Mouse (Mus musculus): ENCODE data around the gene Tspyl3. TPM values are rescaled to one million over a fixed set of nuclear protein-coding genes. Genes with fewer than 3 reads are reported as not detected.
A peak's percentile ranks its signal among the peaks of the same experiment; 100 is the strongest.

Tspyl3 gene
- total RNA-seq, 2 experiments from 2014 or later, result 3.0 to 3.2 TPM

DNA sequence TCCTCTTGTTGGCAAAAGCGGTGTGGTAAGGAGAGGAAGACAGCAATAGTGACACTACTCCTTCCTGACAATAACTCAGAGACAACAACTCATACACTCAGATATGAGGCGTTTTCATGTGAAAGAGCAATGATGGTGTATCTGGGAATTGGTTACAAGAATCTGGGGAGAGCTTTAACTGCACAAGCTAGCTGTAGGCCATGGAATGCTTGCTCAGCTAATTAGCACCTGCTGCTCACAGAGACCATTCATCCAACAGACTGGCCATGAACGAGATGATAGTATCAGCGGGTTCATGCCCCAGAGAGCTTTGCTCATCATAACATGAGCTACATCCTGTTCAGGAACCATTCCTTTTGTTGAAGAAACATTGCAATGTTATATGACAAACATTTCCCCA lies 12.0 kb upstream of the Tspyl3 start:
- no peak for DNase-seq
- intact Hi-C loops (cut with DNase I), result loop anchor here (5.0 kb wide), 1 partner anchor 75 kb away; the partner anchor contains the start of gene Tm9sf4

DNA sequence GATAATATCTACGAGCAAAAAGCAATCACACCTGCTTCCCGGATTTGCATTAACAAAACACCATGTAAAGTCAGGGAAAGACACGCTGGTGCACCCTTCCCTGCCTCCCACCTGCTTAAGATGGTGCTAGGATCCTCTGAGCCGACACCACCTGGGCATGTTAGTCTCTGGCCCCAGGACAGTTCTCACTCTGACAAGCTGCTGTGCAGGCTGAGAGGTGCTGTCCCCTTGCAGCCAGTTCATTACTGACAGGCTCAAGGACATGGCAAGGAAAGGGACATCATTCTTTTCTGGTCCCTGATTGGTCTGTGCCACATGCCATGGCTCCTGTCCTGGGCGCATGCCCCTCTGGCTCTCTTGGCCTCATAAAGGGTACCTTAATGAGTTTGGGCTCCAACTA lies 3.3 kb upstream of the Tspyl3 start:
- intact Hi-C loops (cut with DNase I), result no loop called here
- peak; percentile 40 to 41 for DNase-seq

- no peak for DNase-seq
Measured at GRCm38 (mm10) chr2:153227959-153228358, 2.7 kb upstream of the Tspyl3 start.

DNA sequence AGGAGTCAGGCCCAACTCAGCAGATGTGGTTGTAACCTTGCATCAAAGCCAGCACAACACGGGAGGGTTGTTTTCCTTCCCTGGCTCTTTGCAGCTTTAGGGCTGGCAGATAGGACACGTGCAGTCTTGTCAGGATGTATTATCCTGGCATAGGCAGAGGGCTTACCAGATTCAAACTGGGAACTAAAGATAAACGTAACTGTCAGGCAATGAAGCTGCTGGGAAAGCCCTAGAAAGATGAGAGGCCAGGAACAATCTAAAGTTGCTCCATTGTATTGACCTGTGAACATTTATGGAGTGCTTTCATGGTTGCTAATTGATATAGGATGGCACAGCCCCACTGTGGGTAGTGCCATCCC lies 333 bp upstream of the Tspyl3 start:
- no peak for DNase-seq
- intact Hi-C loops (cut with DNase I), result no loop called here

More at GRCm38 (mm10) chr2:153227959-153228358, 2.7 kb upstream of the Tspyl3 start:
- intact Hi-C loops (cut with DNase I), result no loop called here

DNA sequence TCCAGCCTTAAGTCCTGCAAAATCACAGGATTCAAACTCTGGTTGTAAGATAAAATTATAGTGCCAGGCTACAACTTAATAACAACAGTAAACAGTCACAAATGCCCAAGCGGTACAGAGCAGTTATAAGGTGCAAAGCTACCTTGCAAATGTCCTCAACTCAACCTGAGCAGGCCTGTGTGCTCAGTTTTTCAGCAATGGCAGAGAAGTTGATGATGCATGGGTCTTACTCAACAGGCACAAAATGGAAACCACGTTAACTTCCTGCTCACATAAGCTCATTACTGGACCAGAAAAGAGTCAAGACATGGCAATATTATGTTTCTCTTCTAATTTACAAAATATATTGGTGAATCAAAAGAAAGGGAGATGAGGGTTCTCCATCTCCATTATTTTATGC lies 2.7 kb downstream of the Tspyl3 start:
- intact Hi-C loops (cut with DNase I), result no loop called here
- no peak for DNase-seq

DNA sequence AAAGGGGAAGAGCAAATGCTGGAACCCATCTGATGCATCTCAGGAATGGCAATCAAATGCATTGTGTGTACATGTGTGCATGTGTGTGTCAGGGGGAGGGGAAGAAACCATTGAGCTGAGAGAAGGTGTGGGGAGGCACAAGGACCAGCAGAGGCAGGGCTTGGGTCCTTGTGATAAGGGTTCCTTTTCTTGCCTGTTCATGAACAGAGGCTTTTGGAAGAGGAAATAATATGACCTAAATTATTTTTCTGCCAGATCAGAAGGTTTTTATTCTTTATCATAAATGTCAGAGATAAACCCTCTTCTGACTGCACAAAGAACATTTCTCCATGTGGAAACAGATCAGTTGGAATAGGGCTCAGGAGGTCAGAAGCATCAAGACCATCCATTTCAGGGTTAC lies 3.1 kb downstream of the Tspyl3 start:
- intact Hi-C loops (cut with DNase I), result no loop called here

GRCm38 (mm10) chr2:153221620-153222019 lies 3.6 kb downstream of the Tspyl3 start:
- intact Hi-C loops (cut with DNase I), result no loop called here
- no peak for DNase-seq

More for the DNA sequence above, 3.1 kb downstream of the Tspyl3 start:
- DNase-seq, result no peak

DNA sequence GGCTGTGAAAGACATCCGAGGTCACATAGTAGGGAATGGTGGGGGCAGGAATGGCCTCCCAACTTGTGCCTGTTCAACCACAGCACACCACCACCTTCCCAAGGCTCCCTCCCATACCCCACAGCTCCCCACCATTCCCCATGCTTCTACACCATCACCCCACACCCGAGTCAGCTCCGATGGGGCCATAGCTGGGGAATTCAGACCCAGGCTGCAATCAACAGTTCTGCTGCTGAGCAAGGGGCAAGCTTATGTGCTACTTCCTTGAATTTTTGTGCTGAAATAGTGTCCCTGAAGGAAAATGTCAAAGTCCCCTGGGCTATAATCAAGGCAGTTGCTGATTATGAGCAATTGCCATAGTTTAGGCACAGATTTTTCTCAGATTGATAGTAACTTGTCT lies 6.7 kb downstream of the Tspyl3 start:
- intact Hi-C loops (cut with DNase I), result no loop called here
- no peak for DNase-seq

DNA sequence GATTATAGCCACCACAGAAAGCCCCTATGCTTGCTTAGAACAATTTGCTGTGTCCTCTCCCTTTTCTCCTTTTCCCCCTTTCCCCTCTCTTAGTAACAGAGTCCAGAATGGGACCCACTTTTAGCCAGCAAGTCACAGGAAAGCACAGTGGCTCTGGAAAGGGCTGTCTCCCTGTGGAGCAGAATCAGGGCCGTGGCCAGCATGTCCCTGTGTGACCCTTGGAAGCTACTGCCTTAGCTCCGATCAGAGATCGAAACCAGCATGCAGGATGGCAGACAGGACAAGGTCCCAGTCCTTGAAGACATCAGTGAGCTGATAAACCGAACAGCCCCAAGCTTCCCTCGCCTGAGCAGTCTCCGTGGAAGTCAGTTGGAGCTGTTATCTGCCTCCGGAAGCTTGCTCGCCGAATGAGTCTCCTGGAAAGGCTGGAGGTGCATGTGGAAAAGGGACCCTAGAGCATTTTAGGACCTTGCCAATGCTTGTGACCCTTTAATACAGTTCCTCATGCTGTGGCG lies 7.4 kb downstream of the Tspyl3 start:
- intact Hi-C loops (cut with DNase I), result no loop called here
- no peak for DNase-seq

GRCm38 (mm10) chr2:153215421-153215820 lies 9.8 kb downstream of the Tspyl3 start:
- intact Hi-C loops (cut with DNase I), result no loop called here

DNA sequence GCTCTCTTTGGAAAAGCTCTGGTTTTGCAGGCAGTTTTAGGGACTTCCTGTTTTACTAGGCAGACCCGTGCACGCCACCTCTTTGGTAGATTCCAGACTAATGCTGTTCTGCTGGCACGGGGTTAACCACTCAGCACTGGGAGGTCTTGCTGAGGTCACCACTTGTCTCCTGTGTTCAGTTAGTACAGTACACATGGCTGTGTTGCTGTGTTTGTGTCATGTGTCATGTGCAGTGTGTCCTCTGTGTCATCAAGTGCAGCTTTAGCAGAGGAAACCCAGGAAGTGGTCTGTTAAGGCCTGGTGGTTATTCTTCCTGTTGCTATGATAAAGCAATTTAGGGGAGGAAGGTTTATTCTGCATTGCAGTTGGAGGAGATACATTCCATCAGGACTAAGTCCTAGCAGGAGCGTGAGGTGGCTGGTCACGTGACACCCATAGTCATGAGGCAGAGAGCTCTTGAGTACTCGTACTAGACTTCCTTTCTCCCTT lies 10.4 kb downstream of the Tspyl3 start:
- intact Hi-C loops (cut with DNase I), result no loop called here
- peak in 1 of 2 experiments; percentile 24 for DNase-seq

More at GRCm38 (mm10) chr2:153215421-153215820, 9.8 kb downstream of the Tspyl3 start:
- no peak for DNase-seq

DNA sequence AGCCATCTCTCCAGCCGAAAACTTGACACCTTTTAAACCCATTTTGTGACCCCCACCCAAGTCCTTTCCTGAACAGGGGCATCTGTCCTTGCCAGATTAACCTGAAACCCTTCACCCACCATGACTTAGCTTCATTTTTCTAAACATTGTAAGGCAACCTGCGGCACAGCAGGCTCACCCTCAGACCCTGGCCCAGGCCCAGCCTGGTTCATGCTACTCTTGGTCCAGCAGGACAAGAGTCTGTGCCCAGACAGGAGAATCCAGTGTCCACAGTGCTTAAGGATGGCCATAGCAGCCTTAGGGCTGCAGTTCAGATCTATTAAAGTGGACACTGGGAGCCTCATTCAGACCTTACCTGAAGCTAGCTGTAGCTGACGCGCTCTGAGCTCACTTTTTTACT lies 11.9 kb downstream of the Tspyl3 start:
- DNase-seq, result no peak
- intact Hi-C loops (cut with DNase I), result no loop called here

- DNase-seq, result no peak
- intact Hi-C loops (cut with DNase I), result no loop called here
Measured at GRCm38 (mm10) chr2:153211451-153211850, 13.8 kb downstream of the Tspyl3 start.

GRCm38 (mm10) chr2:153209286-153209685 lies 16.0 kb downstream of the Tspyl3 start:
- peak; percentile 44 to 51 for DNase-seq
- intact Hi-C loops (cut with DNase I), result no loop called here

- no peak for DNase-seq
- intact Hi-C loops (cut with DNase I), result no loop called here
Measured at GRCm38 (mm10) chr2:153208149-153208548, 17.1 kb downstream of the Tspyl3 start.

- intact Hi-C loops (cut with DNase I), result no loop called here
- no peak for DNase-seq
Measured at GRCm38 (mm10) chr2:153202766-153203165, 22.5 kb downstream of the Tspyl3 start.

DNA sequence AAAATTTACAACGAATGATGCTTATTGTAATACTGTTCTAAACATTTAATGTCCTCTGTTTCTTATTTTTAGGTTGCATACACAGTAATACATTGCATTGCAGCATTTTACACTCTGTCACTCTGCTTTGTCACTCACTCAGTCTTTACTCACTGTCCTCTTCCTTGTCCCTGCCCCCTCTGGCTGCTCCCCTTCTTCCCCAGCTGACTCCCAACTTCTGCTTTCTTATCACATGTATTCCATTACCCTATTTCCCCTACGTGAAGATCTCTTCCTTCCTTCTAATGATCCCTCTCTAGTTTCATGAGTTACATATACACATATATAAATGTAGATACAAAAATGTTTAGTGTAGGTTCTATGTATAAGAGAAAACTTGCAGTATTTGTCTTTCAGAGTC lies 26.1 kb downstream of the Tspyl3 start:
- intact Hi-C loops (cut with DNase I), result no loop called here
- no peak for DNase-seq

- DNase-seq, result peak in 1 of 2 experiments; percentile 15
- intact Hi-C loops (cut with DNase I), result no loop called here
Measured at GRCm38 (mm10) chr2:153198485-153198884, 26.8 kb downstream of the Tspyl3 start.

- intact Hi-C loops (cut with DNase I), result no loop called here
- no peak for DNase-seq
Measured at GRCm38 (mm10) chr2:153194255-153194654, 31.0 kb downstream of the Tspyl3 start.

DNA sequence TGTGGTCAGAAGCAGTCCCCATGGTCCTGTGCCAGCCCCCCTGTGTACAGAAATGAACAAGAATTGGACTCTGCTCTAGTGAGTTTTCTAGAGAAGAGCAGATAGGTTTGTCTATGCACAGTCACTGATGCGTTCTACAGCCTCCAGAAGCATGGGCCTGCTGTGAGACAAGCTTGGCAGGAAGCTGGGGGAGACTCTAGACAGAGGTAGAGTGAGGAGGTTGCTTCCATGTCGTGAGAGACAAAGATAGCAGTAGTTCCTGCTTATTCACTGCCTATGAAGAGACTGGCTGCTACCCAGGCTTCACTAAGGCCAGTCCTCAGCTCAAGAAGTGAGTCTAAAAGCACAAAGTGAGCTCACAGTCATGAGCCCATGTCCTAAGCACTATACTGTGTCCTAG lies 34.0 kb downstream of the Tspyl3 start:
- no peak for DNase-seq
- intact Hi-C loops (cut with DNase I), result no loop called here

DNA sequence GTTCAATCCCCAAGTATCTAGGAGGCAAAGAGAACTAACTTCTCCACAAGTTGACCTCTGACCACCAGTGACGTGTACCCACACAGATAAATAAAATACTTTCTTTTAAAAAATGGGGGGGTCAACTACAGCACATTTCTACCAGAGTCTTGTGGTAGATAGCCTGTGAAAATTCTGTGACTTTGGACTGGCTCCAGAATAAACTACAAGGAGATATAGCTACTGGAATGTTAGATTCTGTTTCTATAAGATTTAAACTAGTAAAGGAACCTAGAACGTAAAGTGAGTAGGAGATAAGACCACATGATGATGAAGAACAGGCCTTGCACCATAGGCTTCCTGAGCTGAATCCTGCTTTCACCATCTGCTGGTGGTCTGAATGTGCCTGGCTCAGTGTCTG lies 37.4 kb downstream of the Tspyl3 start:
- no peak for DNase-seq
- intact Hi-C loops (cut with DNase I), result no loop called here

DNA sequence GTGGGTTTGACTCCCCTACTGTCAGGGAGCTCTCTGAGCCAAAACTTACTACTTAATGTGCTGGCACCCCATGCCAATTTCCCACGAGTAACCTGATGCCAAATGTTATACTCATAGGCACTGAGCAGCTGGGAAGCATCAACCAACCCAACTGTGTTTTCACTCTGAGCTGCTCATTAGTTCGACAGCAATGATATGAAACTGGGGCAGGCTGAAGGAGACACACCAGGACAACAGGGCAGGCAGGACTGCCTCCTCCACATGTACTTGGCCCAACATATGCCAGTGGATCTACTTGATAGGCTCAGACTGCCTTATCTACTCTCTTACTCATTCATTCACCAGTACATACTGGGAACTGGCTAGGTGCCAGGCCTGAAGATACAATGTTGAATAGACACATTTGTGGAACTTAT lies 39.1 kb downstream of the Tspyl3 start:
- intact Hi-C loops (cut with DNase I), result no loop called here
- DNase-seq, result peak; percentile 17 to 22

DNA sequence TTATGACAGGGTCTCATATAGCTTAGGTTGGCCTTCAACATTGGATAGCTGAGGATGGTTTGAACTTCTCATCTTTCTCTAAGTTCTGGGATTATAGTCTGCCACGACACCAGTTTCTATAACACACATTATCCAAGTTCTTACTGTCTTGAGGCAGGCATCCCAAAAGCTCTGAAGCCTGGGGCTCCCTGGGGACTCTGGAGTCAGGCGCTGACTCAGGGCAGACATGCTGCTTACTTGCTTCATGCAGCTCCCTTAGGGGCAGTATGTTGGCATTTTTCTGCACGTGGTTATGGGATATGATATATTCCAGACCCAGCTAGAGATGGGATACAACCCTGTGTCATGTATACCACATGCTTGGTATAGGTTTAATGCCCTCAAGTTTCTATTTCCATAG lies 45.3 kb downstream of the Tspyl3 start:
- intact Hi-C loops (cut with DNase I), result no loop called here
- no peak for DNase-seq
